Mouse (Mus musculus) stomach, postnatal 0 days (tissue): ENCODE measurements at regions not wholly inside any gene's neighbourhood (a gene's known extent, or its start where the extent isn't known, plus 50 kb on each side); places are given as distances from the start of the nearest gene placed in this dataset.

ENCODE experiments used
- ATAC-seq: fragments of 200-750 bp; cut with Nextera tagmentation; 2 replicates; pipeline ENCODE4 v1.8.0; 2017; ENCODE audit not compliant: low FRiP score, low TSS enrichment
- DNase-seq: peaks from one replicate; pipeline ENCODE4 v3.0.0-alpha.2; 2016; ENCODE audit warnings: low spot score
- H3K27ac ChIP-seq: fragments of 300-500 bp; sonication (generic); replicated peaks from 2 replicates; pipeline ENCODE4 v1.5.1; 2014; ENCODE audit warnings: mild to moderate bottlenecking, control low read depth
- H3K27me3 ChIP-seq: fragments of 300-500 bp; sonication (generic); 2 replicates; pipeline ENCODE4 v1.6.1; 2014; ENCODE audit warnings: low read length; ENCODE audit not compliant: control insufficient read depth, insufficient read depth
- H3K36me3 ChIP-seq: fragments of 300-500 bp; sonication (generic); 2 replicates; pipeline ENCODE4 v1.6.1; 2014; ENCODE audit warnings: low read length, mixed read lengths; ENCODE audit not compliant: control insufficient read depth, insufficient read depth
- H3K4me1 ChIP-seq: fragments of 300-500 bp; sonication (generic); replicated peaks from 2 replicates; pipeline ENCODE4 v1.6.1; 2014; ENCODE audit warnings: antibody characterized with exemption; ENCODE audit not compliant: control insufficient read depth, insufficient read depth
- H3K4me2 ChIP-seq: fragments of 300-500 bp; sonication (generic); replicated peaks from 2 replicates; pipeline ENCODE4 v1.6.1; 2014; ENCODE audit warnings: low read depth, mild to moderate bottlenecking, control low read depth, moderate library complexity
- H3K4me3 ChIP-seq: fragments of 300-500 bp; sonication (generic); 2 replicates; pipeline ENCODE4 v1.5.1; 2014; ENCODE audit warnings: low read depth, low read length, control low read depth
- H3K9ac ChIP-seq: fragments of 300-500 bp; sonication (generic); 2 replicates; pipeline ENCODE4 v1.6.1; 2014; ENCODE audit warnings: mild to moderate bottlenecking, low read length, control low read depth, mixed read lengths
- H3K9me3 ChIP-seq: fragments of 300-500 bp; sonication (generic); 2 replicates; pipeline ENCODE4 v1.6.1; 2016; ENCODE audit warnings: low read length; ENCODE audit not compliant: control insufficient read depth
- CTCF ChIP-seq: IDR thresholded peaks from 2 replicates; pipeline ENCODE4 v1.5.1; 2016; ENCODE audit warnings: antibody characterized with exemption, low read depth, mild to moderate bottlenecking, moderate library complexity
- EP300 ChIP-seq: optimal IDR thresholded peaks from 2 replicates; pipeline ENCODE3; 2016; ENCODE audit warnings: antibody characterized with exemption
- WGBS: fragments of 180-500 bp; shearing (Covaris S2); extraction: QIAGEN DNeasy Blood & Tissue Kit; methylation state at CpG from one replicate; pipeline ENCODE4 v1.1.7; 2014; 5-methylcytosine and 5-hydroxymethylcytosine counted together

DNA sequence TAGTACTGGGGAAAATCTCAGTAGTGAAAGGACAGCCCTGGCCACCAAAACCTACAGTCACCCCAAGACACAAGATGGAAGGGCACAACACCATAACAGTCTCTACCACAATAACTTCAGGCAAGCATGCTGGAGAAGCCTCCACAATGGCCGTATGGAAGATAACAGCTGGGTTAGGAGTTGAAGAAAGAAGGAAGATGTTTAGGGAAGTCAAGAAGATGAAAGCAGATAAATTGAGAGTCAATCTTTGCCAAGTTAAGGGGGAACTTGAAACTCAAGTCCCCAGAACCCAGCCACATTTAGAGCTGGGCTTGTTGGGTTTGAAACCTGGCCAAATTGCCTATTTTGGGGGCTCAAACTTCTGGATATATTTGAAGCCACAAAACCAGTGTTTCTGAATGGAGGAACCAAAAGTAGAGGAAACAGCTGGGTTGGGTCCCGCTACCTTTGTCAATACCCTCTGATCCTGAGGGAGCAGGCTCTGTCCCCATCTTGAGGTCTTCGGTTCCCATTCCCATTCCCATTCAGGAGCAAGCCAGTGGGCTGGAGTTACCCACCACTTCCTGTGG lies 147.8 kb downstream of the Cdc5l start:
- no peaks in the 10 kb centered on the region for H3K4me1 ChIP-seq
- no peak for ATAC-seq
- 92% methylated on average over 3 of the region's 3 CpGs for WGBS
- no peaks in the 10 kb centered on the region for H3K9me3 ChIP-seq
- no peak for TF ChIP-seq CTCF
- TF ChIP-seq EP300, result no peak
- no peaks in the 10 kb centered on the region for H3K27me3 ChIP-seq
- no peak overlapping the region for H3K9ac ChIP-seq
- H3K27ac ChIP-seq, result no peak overlapping the region
- no peak for DNase-seq
- no peak overlapping the region for H3K4me3 ChIP-seq
- H3K4me2 ChIP-seq, result no peak overlapping the region
- H3K36me3 ChIP-seq, result no peaks in the 10 kb centered on the region

DNA sequence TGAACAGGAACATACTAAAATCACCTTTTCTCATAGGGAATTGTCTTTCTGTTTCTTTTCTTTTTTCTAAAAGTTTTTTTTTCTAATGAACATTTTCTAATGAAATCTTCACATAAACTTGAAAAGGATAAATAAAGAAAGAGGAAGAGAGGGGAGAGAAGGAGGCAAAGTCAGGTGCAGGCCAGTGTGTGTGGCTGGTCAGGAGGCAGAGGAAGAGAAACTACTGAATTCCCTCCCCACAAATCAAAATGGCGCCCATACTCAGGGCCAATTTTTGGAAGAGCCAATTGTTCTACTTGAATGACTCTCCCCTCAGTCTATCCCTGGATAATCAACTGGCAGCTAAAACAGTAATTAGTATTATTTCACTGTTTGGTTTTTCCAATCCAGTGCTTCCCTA lies 152.0 kb downstream of the Cdc5l start:
- no peak for ATAC-seq

DNA sequence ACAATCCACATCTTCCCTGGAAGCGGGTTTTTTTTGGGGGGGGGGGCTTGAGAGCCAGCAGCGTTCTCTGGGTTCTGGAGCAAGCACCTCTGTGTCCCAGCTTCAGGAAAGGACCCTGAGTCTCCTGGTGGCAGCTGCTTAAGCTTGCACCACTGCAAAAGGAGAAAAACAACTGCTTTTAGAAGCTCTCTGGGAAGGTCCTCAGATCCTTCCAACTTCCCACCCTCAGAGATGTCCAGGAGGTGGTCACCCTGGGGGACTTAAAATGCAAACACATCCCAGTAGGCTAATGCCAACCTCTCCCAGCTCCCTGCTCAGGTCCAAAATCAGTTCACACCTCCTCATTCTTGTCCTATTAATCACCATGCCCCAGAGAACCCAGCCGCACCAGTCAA lies 153.7 kb downstream of the Cdc5l start:
- no peak overlapping the region; the same call in 1 of the 2 replicates for H3K4me2 ChIP-seq
- no peaks in the 10 kb centered on the region for H3K36me3 ChIP-seq
- H3K4me1 ChIP-seq, result no peaks in the 10 kb centered on the region
- H3K9ac ChIP-seq, result no peak overlapping the region
- no peak overlapping the region for H3K4me3 ChIP-seq
- no peaks in the 10 kb centered on the region for H3K27me3 ChIP-seq
- 27% methylated on average over 3 of the region's 3 CpGs for WGBS
- no peak for ATAC-seq
- H3K9me3 ChIP-seq, result no peaks in the 10 kb centered on the region
- no peak for DNase-seq
- no peak overlapping the region for H3K27ac ChIP-seq
- TF ChIP-seq CTCF, result no peak

More for the DNA sequence above, 152.0 kb downstream of the Cdc5l start:
- no peak overlapping the region for H3K27ac ChIP-seq
- no peak overlapping the region for H3K4me3 ChIP-seq
- H3K27me3 ChIP-seq, result no peaks in the 10 kb centered on the region
- no peaks in the 10 kb centered on the region for H3K9me3 ChIP-seq
- no peak for TF ChIP-seq EP300
- TF ChIP-seq CTCF, result no peak
- no peak for DNase-seq
- H3K4me2 ChIP-seq, result no peak overlapping the region
- no peaks in the 10 kb centered on the region for H3K36me3 ChIP-seq
- WGBS, result 92% methylated on average over 1 of the region's 1 CpGs
- H3K9ac ChIP-seq, result no peak overlapping the region
- H3K4me1 ChIP-seq, result no peaks in the 10 kb centered on the region

DNA sequence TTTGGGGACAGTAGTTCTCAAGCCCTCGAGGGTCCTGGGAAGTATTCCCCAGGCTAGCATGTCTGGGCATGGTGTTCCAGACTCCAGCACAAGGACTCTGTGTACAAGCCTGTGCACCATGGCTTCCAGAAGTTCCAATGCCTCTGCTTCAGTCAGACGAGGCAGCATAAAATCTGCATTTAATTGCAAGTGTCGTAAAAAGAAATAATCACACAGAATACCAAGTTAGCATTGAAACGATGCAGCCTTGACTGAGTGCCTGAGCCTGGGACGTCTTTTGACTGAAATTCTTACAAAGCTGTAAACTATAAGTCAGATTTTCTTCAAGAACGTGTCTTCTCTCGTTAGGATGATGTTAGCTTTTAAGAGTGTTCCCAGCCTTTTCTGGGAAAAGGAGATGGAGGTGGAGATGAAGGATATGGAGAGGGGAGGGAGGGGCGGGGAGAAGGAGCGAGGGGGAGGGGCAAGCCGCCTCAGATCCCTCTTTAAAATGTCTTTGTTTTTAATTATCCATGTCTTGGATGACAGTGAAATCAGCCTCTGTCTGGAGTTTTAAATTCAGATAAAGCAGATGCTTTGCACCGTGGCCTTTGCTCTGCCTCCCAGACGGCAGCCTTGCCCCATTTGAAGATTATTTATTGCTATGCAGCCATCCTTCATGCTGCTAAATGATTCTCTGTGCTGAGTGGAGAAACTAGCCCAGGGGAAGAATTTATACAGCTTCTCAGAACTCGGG lies 154.3 kb downstream of the Cdc5l start:
- Histone ChIP-seq H3K27me3 (no peaks in the 10 kb centered on the region), H3K4me3 (no peak overlapping the region), H3K27ac (no peak overlapping the region), H3K4me1 (no peaks in the 10 kb centered on the region), H3K9ac (no peak overlapping the region), H3K36me3 (no peaks in the 10 kb centered on the region), H3K9me3 (no peaks in the 10 kb centered on the region), H3K4me2 (no peak overlapping the region; the same call in 1 of the 2 replicates)
- ATAC-seq, result no peak
- no peak for DNase-seq
- WGBS, result 22% methylated on average over 13 of the region's 13 CpGs
- TF ChIP-seq CTCF, result no peak
- TF ChIP-seq EP300, result no peak

DNA sequence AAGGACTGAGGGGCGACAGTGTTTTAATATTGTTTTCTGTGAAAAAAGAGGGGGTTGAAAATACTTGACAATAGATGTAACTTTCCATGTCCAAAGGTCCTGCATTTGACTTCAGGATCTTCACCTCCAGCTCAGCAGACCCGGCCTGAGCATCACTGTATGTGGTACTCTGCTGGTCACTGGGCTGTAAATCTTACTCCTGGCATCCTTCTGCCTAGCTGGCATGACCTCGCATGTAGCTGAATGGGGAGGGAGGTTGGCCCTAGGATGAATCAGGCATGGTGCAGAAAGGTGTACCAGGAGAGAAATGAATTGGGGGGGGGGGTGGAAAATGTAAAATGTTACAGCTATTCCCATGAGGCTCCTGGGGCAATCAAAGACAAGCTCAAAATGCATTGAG lies 156.0 kb downstream of the Cdc5l start:
- Histone ChIP-seq H3K36me3 (no peaks in the 10 kb centered on the region), H3K4me1 (no peaks in the 10 kb centered on the region), H3K27me3 (no peaks in the 10 kb centered on the region), H3K27ac (no peak overlapping the region), H3K9ac (no peak overlapping the region), H3K9me3 (no peaks in the 10 kb centered on the region), H3K4me3 (no peak overlapping the region), H3K4me2 (no peak overlapping the region)
- TF ChIP-seq EP300 (no peak), CTCF (no peak)
- ATAC-seq, result no peak
- DNase-seq, result no peak
- WGBS, result 82% methylated on average over 3 of the region's 3 CpGs

DNA sequence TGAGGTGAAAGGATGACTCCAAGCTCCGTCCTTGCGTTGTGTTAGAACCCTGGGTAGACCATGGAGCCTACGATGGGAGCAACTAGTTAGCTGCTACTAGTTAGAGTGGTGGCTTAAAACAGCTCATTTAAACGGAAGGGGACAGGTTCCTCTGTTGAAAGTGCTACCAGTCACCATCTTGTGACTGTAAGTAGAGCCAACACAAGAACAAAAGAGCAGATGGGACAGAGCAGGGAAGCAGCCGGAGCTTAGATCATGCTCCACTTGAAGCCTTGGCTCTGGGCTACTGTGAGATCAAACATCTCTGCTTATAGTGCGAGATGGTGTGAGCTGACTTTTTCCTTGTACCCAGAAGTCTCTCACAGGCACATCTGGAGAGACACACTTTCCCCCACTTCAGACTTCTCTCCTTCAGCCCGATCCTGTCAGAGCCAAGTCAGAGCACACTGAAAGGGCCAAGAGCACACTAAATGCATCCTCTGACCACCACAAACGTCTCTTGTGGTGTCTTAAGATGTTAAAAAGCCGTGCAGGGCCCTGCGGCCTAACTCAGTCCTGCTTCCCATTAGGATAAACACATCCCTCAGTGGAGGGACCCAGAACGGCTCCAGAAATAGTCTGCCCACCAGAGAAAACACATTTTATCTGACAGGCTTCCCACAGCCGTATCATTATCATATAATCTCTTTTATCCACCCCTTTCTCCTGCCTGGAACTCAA lies 156.7 kb downstream of the Cdc5l start:
- WGBS, result 73% methylated on average over 12 of the region's 12 CpGs
- no peaks in the 10 kb centered on the region for H3K9me3 ChIP-seq
- DNase-seq (no peak), ATAC-seq (no peak)
- H3K4me3 ChIP-seq, result no peak overlapping the region
- no peak for TF ChIP-seq CTCF
- H3K9ac ChIP-seq, result no peak overlapping the region
- H3K4me2 ChIP-seq, result no peak overlapping the region
- no peaks in the 10 kb centered on the region for H3K27me3 ChIP-seq
- no peaks in the 10 kb centered on the region for H3K4me1 ChIP-seq
- no peak overlapping the region for H3K27ac ChIP-seq
- H3K36me3 ChIP-seq, result no peaks in the 10 kb centered on the region
